Mouse (Mus musculus): ENCODE data around the gene 4930412O13Rik.

4930412O13Rik gene

GRCm38 (mm10) chr2:9881051-9881591, at the start of gene 4930412O13Rik:
Gene 4930412O13Rik (plus strand): TSS chr2:9881252.
- DNase-seq (ENCODE audit: low read depth, low spot score): no peak

GRCm38 (mm10) chr2:9833712-9834111, 47.3 kb upstream of the 4930412O13Rik start:
- DNase-seq (ENCODE audit: low read depth, low spot score): no peak

- no peak for DNase-seq (ENCODE audit: low read depth, low spot score)
Measured at GRCm38 (mm10) chr2:9835195-9835594, 45.9 kb upstream of the 4930412O13Rik start.

GRCm38 (mm10) chr2:9852851-9853576, 28.0 kb upstream of the 4930412O13Rik start:
- no peak for DNase-seq (ENCODE audit: low read depth, low spot score)

- no peak for DNase-seq (ENCODE audit: low read depth, low spot score)
Measured at GRCm38 (mm10) chr2:9855861-9856260, 25.2 kb upstream of the 4930412O13Rik start.

- no peak for DNase-seq (ENCODE audit: low read depth, low spot score)
Measured at GRCm38 (mm10) chr2:9860698-9861097, 20.4 kb upstream of the 4930412O13Rik start.

GRCm38 (mm10) chr2:9867092-9867825, 13.8 kb upstream of the 4930412O13Rik start:
- no peak for DNase-seq (ENCODE audit: low read depth, low spot score)

- no peak for DNase-seq (ENCODE audit: low read depth, low spot score)
Measured at GRCm38 (mm10) chr2:9871141-9871716, 9.8 kb upstream of the 4930412O13Rik start.

GRCm38 (mm10) chr2:9871798-9872197, 9.3 kb upstream of the 4930412O13Rik start:
- DNase-seq (ENCODE audit: low read depth, low spot score): no peak

- DNase-seq (ENCODE audit: low read depth, low spot score): no peak
Measured at GRCm38 (mm10) chr2:9872682-9873081, 8.4 kb upstream of the 4930412O13Rik start.

GRCm38 (mm10) chr2:9873757-9874156, 7.3 kb upstream of the 4930412O13Rik start:
- DNase-seq (ENCODE audit: low read depth, low spot score): no peak

- no peak for DNase-seq (ENCODE audit: low read depth, low spot score)
Measured at GRCm38 (mm10) chr2:9874467-9875219, 6.4 kb upstream of the 4930412O13Rik start.

- DNase-seq (ENCODE audit: low read depth, low spot score): no peak
Measured at GRCm38 (mm10) chr2:9875220-9875619, 5.8 kb upstream of the 4930412O13Rik start.

- no peak for DNase-seq (ENCODE audit: low read depth, low spot score)
Measured at GRCm38 (mm10) chr2:9875676-9876357, 5.2 kb upstream of the 4930412O13Rik start.

GRCm38 (mm10) chr2:9876621-9877325, 4.3 kb upstream of the 4930412O13Rik start:
- no peak for DNase-seq (ENCODE audit: low read depth, low spot score)

- no peak for DNase-seq (ENCODE audit: low read depth, low spot score)
Measured at GRCm38 (mm10) chr2:9877326-9877690, 3.7 kb upstream of the 4930412O13Rik start.

GRCm38 (mm10) chr2:9877966-9878563, 3.0 kb upstream of the 4930412O13Rik start:
- DNase-seq (ENCODE audit: low read depth, low spot score): no peak

- no peak for DNase-seq (ENCODE audit: low read depth, low spot score)
Measured at GRCm38 (mm10) chr2:9878564-9879081, 2.4 kb upstream of the 4930412O13Rik start.

GRCm38 (mm10) chr2:9879092-9879491, 2.0 kb upstream of the 4930412O13Rik start:
- no peak for DNase-seq (ENCODE audit: low read depth, low spot score)

- peak; percentile 5 for DNase-seq (ENCODE audit: low read depth, low spot score)
Measured at GRCm38 (mm10) chr2:9879493-9879892, 1.6 kb upstream of the 4930412O13Rik start.

Measured in c-Kit-negative CD71-positive TER-119-positive erythroid progenitor cells, embryonic 14.5 days (primary cell).